Mouse (Mus musculus): ENCODE results near the gene Gpr22.

DNA sequence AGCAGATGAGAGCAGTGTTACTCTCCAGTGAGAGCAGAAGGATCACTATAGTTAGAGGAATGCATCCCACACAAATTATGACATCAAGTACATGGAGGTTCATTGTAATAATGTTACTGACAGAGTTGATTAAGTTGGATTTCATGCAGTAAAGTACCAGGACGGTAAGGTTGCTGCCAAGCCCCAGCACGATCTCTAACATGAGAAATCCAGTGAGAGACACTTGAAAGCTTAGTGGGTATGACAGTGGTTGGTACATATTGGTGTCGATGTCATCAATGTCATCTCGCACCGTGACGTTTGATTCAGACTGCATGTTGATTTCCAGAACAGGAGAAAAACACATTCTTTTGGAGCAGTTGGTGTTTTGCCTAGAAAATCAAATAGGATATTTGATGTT lies 4.1 kb downstream of the Gpr22 start:
- no peak for TF ChIP-seq CTCF (IDR thresholded peaks at IDR 0.05; ENCODE audit: extremely low read depth, insufficient read depth, low read length)
- no peak for TF ChIP-seq POLR2A (IDR thresholded peaks at IDR 0.05; ENCODE audit: extremely low read depth, insufficient read depth, low read length)
